Mouse (Mus musculus) heart, adult 9 months (tissue): ENCODE measurements around the gene S100a3.
A peak's percentile ranks its signal among the peaks of the same experiment; 100 is the strongest.

Source experiments
- DNase-seq, 2 experiments: peaks; one replicate each; pipeline ENCODE4 v3.0.0; 2022; ENCODE audit warnings: low spot score in 2 of 2

S100a3 gene

GRCm38 (mm10) chr3:90600458-90601195 lies 40.2 kb downstream of the S100a3 start:
- DNase-seq: peak; percentile 65 to 76

GRCm38 (mm10) chr3:90601486-90602110 lies 41.2 kb downstream of the S100a3 start, which contains the start of gene Gm42674:
Gm42674 (plus strand) TSS chr3:90601904.
- no peak for DNase-seq

- DNase-seq: peak in 1 of 2 experiments; percentile 63
Measured at GRCm38 (mm10) chr3:90603623-90604022, 43.2 kb downstream of the S100a3 start, which contains the start of gene S100a4. S100a4 (plus strand) TSS chr3:90603771.

GRCm38 (mm10) chr3:90604416-90604815 lies 44.0 kb downstream of the S100a3 start:
- DNase-seq: peak; percentile 83 to 89

- DNase-seq: no peak
Measured at GRCm38 (mm10) chr3:90605049-90605448, 44.7 kb downstream of the S100a3 start.

- DNase-seq: no peak
Measured at GRCm38 (mm10) chr3:90605736-90606135, 45.4 kb downstream of the S100a3 start.

- DNase-seq: peak; percentile 63 to 72
Measured at GRCm38 (mm10) chr3:90606185-90606584, 45.8 kb downstream of the S100a3 start.

GRCm38 (mm10) chr3:90607361-90607760 lies 47.0 kb downstream of the S100a3 start:
- DNase-seq: no peak

GRCm38 (mm10) chr3:90608223-90608622 lies 47.8 kb downstream of the S100a3 start, which contains the start of gene S100a5:
S100a5 (plus strand) TSS chr3:90608523.
- no peak for DNase-seq

- DNase-seq: no peak
Measured at GRCm38 (mm10) chr3:90609102-90609501, 48.7 kb downstream of the S100a3 start.

- DNase-seq: no peak
Measured at GRCm38 (mm10) chr3:90611494-90611893, 51.1 kb downstream of the S100a3 start.

GRCm38 (mm10) chr3:90612061-90612460 lies 51.7 kb downstream of the S100a3 start:
- DNase-seq: no peak

- DNase-seq: peak; percentile 75 to 80
Measured at GRCm38 (mm10) chr3:90612728-90613291, 52.4 kb downstream of the S100a3 start, which contains the start of gene S100a6. S100a6 (plus strand) TSS chr3:90612882.

- no peak for DNase-seq
Measured at GRCm38 (mm10) chr3:90613461-90614147, 53.2 kb downstream of the S100a3 start.

- DNase-seq: no peak
Measured at GRCm38 (mm10) chr3:90614148-90614530, 53.8 kb downstream of the S100a3 start.

- no peak for DNase-seq
Measured at GRCm38 (mm10) chr3:90614611-90615251, 54.4 kb downstream of the S100a3 start.

GRCm38 (mm10) chr3:90615415-90615814 lies 55.0 kb downstream of the S100a3 start:
- DNase-seq: peak; percentile 81 to 83

- no peak for DNase-seq
Measured at GRCm38 (mm10) chr3:90615911-90616310, 55.5 kb downstream of the S100a3 start.

- no peak for DNase-seq
Measured at GRCm38 (mm10) chr3:90617586-90617985, 57.2 kb downstream of the S100a3 start.

GRCm38 (mm10) chr3:90621552-90621951 lies 61.2 kb downstream of the S100a3 start:
- DNase-seq: no peak

GRCm38 (mm10) chr3:90623435-90624071 lies 63.2 kb downstream of the S100a3 start:
- DNase-seq: no peak
